Mouse (Mus musculus): Measurements from ENCODE around the gene Dnajc16.
A peak's percentile ranks its signal among the peaks of the same experiment; 100 is the strongest.

Dnajc16 gene

DNA sequence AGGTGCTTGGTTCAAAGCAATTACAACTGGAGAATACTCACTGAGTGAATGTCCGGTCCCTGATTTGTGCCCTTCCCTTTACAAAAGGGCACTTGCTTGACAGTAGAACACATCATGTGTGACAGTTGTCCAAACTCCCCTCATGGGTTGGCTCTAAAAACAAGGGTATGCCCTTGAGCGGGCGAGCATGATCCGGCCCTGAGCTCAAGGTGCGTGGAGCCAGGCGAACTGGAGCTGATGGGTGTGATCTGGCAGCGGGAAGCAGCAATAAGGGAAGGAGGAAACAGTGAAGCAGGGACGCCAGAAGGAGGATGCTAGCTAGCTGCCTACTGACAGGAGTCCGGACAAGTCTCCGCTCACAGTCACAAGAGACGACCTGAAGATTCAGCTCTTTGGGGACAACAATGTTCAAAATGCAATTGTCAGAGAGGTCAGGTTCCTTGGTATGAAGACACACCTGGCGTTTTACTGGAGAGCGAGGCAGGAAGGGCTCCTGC, 28.6 kb downstream of the Dnajc16 start:
- no peak for DNase-seq (ENCODE audit: low spot score)

DNA sequence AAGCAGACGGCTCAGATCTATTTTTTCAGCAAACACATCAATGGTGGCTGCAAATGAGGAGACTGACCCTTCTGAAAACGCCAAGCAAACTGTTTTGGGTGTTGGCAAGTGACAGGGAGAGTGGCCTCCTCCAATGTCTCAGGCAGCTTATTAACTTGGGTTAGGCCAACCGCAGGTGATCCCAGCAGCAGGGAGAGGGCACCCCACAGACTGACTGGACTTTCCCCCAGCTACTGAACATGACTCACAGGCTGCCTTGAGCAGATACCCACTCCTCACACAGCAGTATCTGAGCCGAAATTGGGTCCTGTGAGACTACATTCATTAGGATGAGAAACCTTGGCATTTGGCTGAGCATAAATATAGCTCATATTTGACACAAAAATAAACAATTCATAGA, 29.8 kb downstream of the Dnajc16 start:
- DNase-seq (ENCODE audit: low spot score): no peak

DNA sequence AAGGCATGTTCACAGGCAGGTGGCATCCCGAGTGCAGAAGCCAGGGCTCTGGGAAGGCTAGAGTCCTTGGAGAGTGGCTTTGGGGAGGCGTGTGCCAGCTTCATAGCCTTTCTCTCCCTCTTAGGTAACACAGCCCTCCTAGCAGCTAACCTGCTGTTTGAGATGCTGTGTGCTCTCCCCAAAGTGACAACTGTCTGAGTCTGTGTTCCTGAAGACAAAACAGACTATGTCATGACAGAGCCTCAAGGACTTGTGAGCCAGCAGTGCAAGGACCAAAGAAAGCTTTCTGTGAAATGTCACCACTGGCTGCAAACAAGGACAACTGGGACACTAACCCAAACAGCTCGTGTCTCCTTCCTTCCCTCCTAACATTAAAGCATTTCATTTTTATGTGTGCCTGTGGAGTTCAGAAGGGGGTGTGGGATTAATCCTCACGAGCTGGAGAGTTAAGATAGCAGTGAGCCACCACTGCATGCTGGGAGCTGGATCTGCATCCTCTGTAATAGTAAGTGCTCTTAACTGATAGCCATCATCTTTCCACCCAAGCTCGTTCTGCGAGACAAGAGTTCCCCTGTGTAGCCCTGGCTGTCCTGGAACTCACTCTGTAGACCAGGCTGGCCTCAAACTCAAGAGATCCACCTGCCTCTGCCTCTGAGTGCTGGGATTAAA, 31.7 kb downstream of the Dnajc16 start:
- no peak for DNase-seq (ENCODE audit: low spot score)

DNA sequence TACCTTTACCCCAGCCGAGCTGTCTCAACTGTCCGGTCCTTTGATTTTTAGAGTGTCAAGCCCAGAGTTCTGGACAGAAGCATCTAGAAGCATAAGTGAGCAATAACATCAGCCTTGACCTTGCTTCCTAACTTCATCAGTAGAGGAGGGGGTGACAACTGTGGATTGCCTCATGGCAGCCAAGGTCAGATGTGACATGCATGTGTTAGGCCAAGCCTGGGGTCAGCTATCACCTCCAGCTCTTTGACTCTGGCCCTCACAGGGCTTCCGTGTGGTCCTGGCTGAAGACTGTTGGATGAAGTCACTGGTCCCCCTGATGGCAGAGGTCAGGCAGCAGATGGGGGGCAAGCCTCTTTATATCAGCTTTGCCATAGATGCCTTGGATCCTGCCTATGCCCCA, 33.6 kb downstream of the Dnajc16 start:
- no peak for DNase-seq (ENCODE audit: low spot score)

DNA sequence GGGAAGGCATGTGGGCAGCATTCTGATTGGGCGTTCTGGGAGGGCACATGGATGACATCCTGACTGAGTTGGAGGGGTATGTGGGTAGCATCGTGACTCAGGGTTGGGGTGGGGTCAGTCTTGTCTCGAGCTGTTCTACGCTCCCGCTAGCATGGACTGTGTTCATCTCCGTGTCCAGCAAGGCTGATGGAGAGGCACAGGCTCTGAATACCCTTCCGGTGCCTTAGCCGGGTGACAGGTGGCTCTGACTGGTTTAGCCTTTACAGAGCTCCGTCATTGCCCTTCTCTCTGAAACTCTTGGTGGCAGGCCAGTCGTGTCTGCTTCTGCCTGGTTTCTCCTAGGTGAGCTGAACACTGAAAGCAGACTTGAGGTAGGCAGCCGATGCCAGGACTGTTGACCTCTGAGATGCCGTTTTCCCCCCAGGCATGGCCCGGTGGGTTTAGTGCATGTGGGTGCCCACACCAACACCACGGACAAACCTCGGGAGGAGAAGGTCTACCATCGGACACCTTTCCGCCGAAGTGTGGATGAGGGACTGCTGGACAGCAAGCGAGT, 35.3 kb downstream of the Dnajc16 start:
- no peak for DNase-seq (ENCODE audit: low spot score)

DNA sequence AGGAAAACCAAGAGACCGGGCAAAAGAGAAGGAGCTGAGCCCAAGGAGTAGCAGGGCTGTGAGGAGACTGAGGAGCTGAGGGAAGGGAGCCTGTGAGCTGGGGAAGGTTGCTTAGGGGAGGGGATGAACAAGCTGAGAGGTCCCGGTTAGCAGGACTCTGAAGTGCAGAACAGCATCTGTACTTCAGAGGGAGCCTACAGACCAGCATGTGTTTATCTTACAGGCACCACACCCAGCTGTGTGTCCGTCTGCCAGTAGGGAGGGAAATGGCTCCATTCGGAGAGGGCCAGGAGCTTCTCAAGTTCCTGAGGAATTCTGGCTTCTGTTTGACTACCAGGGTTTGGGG, 38.7 kb downstream of the Dnajc16 start:
- no peak for DNase-seq (ENCODE audit: low spot score)

DNA sequence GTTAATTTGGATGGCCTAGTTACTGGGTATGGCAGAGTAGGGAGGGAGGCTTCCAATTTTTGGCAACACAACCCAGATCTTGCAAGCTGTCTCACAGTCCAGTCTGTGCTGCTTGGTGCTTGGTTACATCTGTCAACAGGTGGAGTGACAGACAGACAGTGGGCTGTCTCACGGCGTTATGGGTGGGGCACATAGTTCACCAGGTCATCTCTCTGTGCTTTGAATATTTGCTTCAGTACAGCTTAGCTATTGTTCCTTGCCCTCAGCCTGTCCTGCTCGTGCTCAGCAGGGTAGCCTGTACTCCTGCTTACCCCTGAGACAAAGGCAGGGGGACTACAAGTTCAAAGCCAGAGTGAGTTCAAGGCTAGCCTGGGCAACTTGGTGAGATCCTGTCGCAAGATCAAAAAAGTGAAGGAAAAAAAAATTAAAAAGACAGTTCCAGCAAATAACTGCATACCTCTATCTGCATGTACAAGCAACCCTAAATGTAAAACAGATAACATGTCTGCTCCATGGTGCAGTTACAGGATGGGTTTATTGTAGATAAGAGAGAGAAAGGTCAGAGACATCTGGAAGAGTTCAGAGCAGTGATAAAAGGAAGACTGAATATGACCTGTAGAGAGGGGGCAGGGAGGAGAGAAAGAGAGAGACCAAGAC, 39.2 kb downstream of the Dnajc16 start:
- DNase-seq (ENCODE audit: low spot score): no peak

DNA sequence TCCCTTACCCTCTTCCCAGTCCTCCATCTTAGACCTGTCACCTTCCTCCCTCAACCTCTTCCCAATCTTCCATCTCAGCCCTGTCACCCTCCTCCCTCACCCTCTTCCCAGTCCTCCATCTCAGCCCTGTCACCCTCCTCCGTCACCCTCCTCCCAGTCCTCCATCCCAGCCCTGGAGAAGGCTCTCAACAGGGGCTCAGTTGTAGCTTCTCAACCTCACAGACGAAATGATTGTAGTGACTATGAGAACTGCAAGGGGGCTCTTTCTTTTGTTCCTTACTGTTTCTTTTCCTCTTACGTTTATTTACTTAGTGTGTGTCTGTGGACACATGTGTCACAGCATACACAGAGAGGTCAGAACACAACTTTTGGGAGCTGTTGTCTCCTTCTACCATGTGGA, 39.9 kb downstream of the Dnajc16 start:
- no peak for DNase-seq (ENCODE audit: low spot score)

DNA sequence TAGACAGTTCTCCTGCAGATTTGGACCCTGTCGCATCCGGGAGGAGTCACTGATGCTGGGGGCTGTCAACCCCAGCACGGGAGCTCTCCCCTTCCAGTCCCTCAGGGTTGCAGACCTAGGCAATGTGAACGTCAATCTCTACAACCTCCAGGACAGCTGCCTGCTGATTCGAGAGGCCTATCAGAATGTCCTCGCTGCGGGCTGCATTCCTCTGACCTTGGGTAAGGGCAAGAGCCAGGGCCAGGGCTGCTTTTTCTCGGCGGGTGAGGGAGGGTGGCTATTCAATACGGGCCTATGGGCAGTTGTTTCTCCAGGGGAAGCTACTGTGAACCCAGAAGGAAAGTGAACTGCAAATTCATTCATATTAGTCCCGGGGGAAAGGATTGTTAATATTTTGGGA, 41.2 kb downstream of the Dnajc16 start:
- DNase-seq (ENCODE audit: low spot score): no peak

DNA sequence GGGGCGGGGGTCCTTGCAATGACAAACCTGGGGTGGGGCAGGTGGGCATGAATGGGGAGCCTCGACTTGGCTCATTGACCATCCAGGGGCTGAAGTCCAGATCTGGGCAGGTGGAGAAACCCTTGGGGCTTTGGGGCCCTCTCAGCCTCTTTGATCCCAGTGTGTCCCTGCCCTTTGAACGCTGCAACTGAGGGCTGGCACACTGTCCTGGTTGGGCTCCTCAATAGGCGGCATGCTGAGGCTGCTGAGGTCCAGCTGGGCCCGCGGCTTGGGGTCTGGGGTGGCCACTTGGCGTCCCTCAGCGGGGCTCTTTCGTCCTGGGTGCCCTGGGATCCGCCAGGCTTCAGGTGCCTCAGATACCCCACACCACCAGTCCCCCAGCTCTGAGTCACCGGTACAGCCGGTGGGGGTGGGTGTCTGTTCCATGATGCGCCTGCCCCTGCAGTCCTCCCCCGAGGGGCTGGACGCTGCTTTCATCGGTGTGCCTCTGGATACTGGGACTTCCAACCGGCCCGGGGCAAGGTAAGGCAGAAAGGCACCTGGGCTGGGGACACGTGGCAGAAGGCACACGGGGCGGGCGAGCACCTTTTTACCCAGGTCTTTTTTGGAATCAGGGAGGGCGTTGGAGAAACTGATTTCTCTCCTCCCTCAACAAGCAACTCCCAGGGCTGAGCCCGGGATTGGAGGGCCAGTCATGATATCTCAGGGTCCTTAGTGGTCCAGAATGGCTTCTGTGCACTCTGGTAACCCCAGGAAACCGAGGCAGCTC, 44.0 kb downstream of the Dnajc16 start, which contains the start of gene Agmat:
Gene Agmat (plus strand): TSS at position 95 of the 769 bp plus-strand sequence.
- no peak for DNase-seq (ENCODE audit: low spot score)

DNA sequence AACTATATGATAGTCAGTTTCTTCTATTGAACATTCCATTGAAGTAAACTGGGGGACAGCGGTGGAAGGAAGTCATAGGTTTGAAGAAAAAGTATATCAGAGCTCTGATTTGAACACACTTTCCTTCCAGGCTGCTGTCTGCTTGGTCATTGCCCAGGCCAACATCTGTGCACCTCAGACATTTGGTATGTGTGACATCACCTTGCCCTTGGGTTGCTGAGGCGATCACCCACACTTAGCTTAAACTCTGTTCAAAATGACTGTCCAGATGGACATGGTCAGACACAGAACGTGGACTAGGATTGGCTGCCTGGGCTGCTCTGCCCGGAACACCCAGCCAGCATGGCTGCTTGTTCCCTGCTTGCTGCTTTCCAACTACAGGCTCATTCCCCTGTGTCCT, 48.4 kb downstream of the Dnajc16 start:
- DNase-seq (ENCODE audit: low spot score): no peak

DNA sequence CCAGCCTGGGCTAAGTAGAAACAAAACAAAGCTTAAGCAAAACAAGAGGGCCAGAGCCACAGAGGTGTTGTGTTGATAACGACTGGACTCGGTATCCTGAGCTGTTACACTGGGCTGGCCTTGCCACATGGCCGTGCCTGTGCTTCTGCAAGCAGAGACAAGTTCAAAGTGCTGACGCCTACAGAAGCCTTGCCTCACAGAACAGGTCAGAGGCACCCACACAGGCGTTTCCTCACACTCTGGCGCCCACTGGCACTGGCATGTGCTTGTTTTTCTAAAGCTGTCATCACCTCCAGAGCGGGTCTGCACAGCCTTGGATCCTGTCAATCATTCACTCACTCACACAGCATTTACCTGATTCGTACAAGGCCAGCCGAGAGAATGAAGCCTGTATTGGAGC, 48.9 kb downstream of the Dnajc16 start:
- DNase-seq (ENCODE audit: low spot score): no peak

DNA sequence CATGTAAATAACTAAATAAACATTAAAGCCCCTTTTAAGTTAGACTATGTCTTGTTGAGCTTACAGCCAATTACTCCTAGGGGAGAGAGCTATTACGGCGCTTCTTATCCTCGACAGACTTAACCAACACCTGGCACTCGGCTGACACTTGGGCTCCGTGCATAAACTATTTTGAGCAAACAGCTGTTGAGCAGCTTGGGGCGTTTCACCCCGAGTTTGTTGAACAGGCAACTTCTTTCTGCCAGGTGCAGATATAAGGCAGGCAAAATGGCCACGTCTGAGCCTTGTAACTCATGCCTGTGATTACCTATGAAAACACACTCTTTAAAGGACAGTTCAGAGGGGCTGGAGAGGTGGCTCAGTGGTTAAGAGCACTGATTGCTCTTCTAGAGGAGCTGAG, 52.7 kb downstream of the Dnajc16 start:
- DNase-seq (ENCODE audit: low spot score): no peak

DNA sequence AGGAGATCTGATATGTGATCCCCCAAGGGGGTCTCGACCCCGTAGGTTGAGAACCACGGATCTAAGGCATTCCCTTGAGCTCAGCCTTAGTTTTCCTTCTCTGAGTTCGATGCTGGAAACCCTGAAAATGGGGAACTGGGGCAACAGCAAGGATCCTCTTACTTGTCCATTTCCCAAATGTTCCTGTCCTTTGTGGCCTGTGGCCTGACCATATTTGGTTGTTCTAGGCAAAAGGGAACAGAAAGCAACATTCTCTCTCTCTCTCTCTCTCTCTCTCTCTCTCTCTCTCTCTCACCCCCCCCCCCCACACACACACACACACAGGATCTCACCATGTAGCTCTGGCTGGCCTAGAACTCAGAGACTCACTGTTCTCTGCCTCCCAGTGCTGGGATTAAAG, 53.9 kb downstream of the Dnajc16 start:
- DNase-seq (ENCODE audit: low spot score): no peak

DNA sequence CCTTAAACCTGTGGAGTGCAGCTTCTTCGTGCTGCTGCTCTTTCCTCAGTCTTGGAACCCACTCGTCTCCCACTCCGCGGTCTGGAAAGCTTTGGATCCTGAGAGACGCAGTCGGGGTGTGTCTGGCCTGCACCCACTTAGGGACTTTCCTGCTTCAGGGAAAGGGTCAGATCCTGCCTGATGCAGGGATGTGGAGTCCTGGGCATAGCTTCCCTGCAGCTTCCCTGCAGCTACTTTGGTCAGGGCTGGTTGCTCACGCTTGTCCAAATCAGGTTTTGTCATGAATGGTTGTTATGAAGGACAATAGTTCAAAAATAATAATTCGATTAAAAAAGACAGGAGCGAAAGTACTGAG, 55.5 kb downstream of the Dnajc16 start:
- DNase-seq (ENCODE audit: low spot score): no peak

DNA sequence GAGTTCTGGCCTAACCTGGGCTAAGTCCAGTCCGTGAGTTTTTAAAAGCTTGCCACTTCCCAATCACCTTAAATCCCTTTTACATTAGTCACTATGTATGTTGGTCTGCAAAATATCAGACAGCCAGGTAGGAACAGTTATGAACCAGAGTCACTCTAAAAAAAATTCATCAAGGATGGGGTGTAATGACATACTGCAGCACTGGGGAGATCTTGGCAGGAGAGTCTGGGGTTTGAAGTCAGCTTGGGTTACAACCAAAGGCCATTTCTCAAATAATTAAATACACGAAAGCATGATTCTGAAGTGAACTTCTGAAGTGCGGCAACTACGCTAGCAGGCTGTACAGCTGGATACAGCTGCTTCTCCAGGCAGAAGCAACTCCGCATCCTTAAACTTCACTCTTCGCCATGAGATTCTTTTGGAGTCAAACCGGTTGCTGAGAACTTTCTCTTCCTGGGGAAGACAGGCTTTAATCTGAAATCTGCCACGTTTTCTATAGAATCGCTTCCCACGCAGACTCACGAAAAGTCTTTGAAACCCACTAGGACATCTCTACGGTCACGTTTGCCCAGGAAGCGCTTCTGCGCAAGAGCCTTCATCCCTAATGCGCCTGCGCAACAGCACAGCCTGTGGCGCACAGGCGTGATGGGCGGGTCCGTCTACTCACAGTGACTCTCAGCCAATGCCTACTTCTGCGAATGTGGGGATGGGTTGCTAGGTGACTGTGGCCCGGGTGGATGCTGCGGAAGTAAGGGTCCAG, 56.1 kb downstream of the Dnajc16 start:
- DNase-seq (ENCODE audit: low spot score): peak; percentile 88

DNA sequence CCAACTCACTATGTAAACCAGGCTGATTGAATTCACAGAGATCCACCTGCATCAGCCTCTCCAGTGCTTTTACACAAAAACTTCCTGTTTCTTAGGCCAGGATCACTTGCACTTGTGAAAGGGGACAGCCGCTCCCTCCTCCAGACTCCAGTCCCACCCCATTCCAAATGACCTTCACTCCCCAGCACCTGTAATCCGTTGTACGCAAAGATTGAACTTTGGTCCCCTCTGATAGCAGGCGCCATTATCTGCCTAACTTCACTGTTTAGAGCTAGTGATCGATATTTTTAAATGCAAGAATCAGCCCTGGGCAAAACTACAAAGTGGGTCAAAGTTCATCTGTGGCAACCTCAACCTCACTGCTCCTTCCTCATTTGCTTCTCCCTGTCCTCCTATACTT, 59.0 kb downstream of the Dnajc16 start:
- no peak for DNase-seq (ENCODE audit: low spot score)

DNA sequence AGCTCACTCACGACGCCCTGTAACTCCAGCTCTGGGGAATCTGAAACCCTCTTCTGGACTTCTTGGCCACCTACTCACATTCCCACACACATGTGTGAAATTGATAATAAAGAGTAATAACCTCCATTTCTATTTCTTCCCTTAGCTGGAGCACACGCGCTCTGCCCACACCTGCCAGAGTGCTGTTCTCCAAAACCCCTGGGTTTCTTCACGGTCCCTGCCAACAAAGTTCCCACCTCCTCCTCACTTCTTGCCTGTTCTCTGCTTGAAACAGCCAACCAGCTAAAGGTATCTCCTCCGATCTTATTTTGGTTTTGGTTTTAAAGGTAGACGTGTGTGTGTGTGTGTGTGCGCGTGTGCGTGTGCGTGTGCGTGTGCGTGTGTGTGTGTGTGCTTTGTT, 60.3 kb downstream of the Dnajc16 start:
- DNase-seq (ENCODE audit: low spot score): no peak

DNA sequence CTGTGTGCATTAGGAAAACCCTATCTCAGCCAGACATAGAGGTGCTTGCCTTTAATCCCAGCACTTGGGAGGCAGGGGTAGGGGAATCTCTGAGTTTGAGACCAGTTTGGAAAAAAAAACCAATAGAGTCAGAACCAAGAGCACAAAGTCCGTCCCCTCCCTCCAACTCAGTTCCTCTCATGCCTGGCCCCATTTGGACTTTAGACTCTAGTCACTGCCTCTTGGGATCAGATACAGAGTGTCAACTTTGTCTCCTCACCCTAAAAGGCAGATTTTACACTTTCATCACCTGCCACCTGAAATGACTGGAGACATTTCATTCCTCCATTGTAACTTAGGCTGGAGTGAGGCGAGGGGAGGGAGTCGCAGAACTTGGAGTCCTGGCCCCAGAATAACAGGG, 61.5 kb downstream of the Dnajc16 start:
- no peak for DNase-seq (ENCODE audit: low spot score)

DNA sequence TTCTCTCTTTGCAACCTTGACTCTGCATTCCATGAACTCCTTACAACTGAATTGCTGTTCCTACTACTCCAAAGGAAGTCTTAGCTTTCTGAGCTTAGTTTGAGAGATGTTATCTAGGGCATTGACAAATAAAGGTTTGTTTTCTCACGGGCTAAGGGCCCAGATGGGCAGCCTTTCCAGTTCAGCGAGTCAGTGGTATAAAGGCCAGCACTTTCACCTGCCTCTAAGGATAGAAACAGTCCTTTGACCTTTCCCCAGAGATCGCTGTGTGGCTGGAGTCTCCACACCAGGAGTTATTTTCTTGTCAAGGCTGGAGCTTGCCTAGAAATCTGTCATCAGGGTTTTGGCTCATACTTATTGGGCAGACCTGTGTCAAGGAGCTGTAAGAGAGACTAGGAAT, 65.0 kb downstream of the Dnajc16 start:
- DNase-seq (ENCODE audit: low spot score): no peak

DNA sequence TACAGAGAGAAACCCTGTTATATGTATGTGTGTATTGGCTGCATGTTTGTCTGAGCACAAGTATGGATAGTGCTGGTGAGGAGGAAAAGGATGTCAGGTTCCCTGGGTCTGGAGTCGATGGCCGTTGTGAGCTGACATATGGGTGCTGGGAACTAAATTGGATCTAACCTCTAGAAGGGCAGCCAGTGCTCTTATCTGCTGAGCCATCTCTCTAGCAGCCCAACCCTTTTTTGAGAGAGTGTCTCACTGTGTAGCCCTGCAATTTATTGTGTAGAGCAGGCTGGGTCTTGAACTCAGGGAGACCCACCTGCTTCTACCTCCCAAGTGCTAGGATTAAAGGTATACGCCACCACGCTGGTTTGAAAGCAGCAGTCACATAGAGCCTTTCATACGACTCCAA, 65.5 kb downstream of the Dnajc16 start:
- DNase-seq (ENCODE audit: low spot score): no peak

DNA sequence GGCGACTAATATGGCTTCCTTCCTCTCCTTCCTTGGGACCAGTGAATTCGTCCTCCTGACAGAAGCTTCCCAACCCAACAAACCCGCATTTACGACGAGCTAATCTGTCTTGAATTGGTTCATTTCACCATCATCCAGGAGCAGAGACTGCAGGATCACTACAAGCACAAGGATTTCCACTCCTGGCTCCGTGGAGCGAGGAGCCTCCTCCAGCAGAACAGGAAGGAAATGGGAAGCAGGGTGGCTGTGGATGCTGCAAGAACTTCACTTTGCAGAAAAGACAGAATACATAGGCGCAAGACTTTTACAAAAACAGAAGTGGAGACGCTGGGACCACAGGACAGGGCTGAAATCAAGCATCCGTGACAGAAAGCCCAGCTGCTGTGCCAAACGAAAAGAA, 66.1 kb downstream of the Dnajc16 start:
- DNase-seq (ENCODE audit: low spot score): no peak
